Mouse (Mus musculus) spleen, postnatal 4 days (tissue): ENCODE results near the gene Gpr26.

Source experiments
- DNase-seq, 2 experiments: peaks; one replicate each; pipeline ENCODE4 v3.0.0; 2022; ENCODE audit warnings: low spot score in 2 of 2

Gene Gpr26

GRCm38 (mm10) chr7:131966023-131966915 lies at the start of gene Gpr26:
Gene Gpr26 (plus strand): TSS chr7:131966460.
- no peak for DNase-seq

GRCm38 (mm10) chr7:131917384-131917783 lies 48.9 kb upstream of the Gpr26 start:
- no peak for DNase-seq

- no peak for DNase-seq
Observed at GRCm38 (mm10) chr7:131927288-131928050, 38.8 kb upstream of the Gpr26 start.

GRCm38 (mm10) chr7:131937611-131938010 lies 28.6 kb upstream of the Gpr26 start:
- no peak for DNase-seq

GRCm38 (mm10) chr7:131951131-131951530 lies 15.1 kb upstream of the Gpr26 start:
- DNase-seq, result no peak

GRCm38 (mm10) chr7:131953402-131953801 lies 12.9 kb upstream of the Gpr26 start:
- no peak for DNase-seq

- no peak for DNase-seq
Observed at GRCm38 (mm10) chr7:131958705-131959104, 7.6 kb upstream of the Gpr26 start.

- no peak for DNase-seq
Observed at GRCm38 (mm10) chr7:131960551-131960950, 5.7 kb upstream of the Gpr26 start.

GRCm38 (mm10) chr7:131966916-131967494 lies 745 bp downstream of the Gpr26 start:
- DNase-seq, result no peak

GRCm38 (mm10) chr7:131970255-131970654 lies 4.0 kb downstream of the Gpr26 start:
- DNase-seq, result no peak

GRCm38 (mm10) chr7:131975867-131976266 lies 9.6 kb downstream of the Gpr26 start:
- DNase-seq, result no peak

GRCm38 (mm10) chr7:131978609-131979008 lies 12.3 kb downstream of the Gpr26 start:
- DNase-seq, result no peak

GRCm38 (mm10) chr7:131989056-131989455 lies 22.8 kb downstream of the Gpr26 start:
- DNase-seq, result no peak

- no peak for DNase-seq
Observed at GRCm38 (mm10) chr7:131992226-131992625, 26.0 kb downstream of the Gpr26 start.

GRCm38 (mm10) chr7:131992873-131993272 lies 26.6 kb downstream of the Gpr26 start:
- no peak for DNase-seq

GRCm38 (mm10) chr7:132005996-132006696 lies 39.9 kb downstream of the Gpr26 start:
- no peak for DNase-seq

- no peak for DNase-seq
Observed at GRCm38 (mm10) chr7:132009002-132009401, 42.7 kb downstream of the Gpr26 start.

- DNase-seq, result no peak
Observed at GRCm38 (mm10) chr7:132012969-132013679, 46.9 kb downstream of the Gpr26 start.

- no peak for DNase-seq
Observed at GRCm38 (mm10) chr7:132013970-132014369, 47.7 kb downstream of the Gpr26 start.

- no peak for DNase-seq
Observed at GRCm38 (mm10) chr7:132015193-132015592, 48.9 kb downstream of the Gpr26 start.

GRCm38 (mm10) chr7:132015933-132016332 lies 49.7 kb downstream of the Gpr26 start:
- no peak for DNase-seq
